Mouse (Mus musculus) lung, adult 2 months (tissue): ENCODE results near the gene Cacng8.

Experiments used
- CTCF ChIP-seq: fragments of 200-500 bp; IDR thresholded peaks from 2 replicates; pipeline ENCODE4 v1.5.1; 2011; ENCODE audit warnings: mild to moderate bottlenecking, low read length, control low read depth; ENCODE audit not compliant: insufficient read depth
- POLR2A ChIP-seq: fragments of 200-500 bp; IDR thresholded peaks from 2 replicates; pipeline ENCODE4 v1.6.1; 2011; ENCODE audit warnings: low read depth, mild to moderate bottlenecking, control low read depth, low read length, borderline replicate concordance; ENCODE audit errors: extremely low read depth

DNA sequence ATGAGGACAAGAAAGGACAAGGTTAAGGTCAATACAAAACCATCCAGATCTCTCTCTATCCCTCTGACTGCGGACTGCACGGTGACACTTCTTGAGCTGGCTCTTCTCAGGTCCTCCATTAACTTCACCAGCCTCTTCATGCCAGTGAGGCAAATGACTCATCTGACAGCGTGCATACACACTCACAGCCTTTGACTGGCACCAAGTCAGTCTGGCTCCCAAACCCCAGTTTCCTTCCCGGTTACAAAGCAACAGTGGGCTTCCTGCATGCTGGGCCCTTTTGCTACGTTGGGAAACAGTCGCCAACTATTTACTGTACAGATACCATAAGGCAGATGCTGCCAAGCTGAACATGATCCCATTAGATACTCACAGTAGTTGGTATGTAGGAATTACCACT is 21.3 kb upstream of the Cacng8 start:
- TF ChIP-seq CTCF (no peak), POLR2A (no peak)
